Mouse (Mus musculus) cerebral cortex, adult 2 months (tissue): ENCODE data around the gene Igfl3.

Source experiments
- WGBS: fragments of 180-500 bp; shearing (Covaris S2); methylation state at CpG from one replicate; pipeline ENCODE4 v1.1.7; 2018; 5-methylcytosine and 5-hydroxymethylcytosine counted together

The Igfl3 gene

DNA sequence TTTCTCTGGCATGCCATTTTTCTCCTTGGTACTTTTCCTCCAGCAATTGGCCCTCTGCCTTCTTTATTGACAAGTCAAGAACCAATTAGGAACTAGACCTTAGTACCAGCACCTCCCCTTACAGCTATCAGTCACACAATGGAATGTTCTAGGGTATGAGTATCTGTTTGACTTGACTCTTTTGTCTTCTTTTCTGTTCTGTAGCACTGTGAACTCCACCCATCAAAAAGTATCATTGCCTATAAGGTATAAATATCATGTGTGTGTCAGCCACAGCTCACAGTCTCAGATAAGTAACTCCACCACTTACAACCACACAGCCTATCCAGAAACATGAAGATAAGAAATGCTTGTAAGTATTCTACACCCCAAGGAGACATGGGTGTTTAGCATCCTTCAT, at the start of gene Igfl3:
Gene Igfl3, plus strand, starts transcription at position 301 of the 400 bp plus-strand sequence.

DNA sequence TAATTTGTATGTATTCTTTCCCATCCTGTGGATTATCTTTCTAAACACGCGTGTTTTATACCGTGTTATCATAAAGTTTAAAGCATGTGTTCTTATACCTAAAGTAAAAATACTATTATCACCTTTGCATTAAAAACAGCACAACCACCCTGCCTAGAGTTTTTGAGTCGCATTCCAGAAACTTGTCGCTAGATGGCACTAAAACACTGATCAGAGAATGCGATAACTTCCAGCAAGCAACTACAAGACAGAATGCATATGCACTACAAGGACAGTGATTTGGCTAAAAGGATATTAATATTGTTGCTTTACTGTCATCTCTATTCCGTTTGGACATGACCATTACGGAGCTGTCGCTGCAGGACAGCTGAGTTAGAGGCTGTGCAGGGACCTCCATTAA, 34.6 kb downstream of the Igfl3 start:
- 21% methylated on average over 9 of the region's 9 CpGs for WGBS

DNA sequence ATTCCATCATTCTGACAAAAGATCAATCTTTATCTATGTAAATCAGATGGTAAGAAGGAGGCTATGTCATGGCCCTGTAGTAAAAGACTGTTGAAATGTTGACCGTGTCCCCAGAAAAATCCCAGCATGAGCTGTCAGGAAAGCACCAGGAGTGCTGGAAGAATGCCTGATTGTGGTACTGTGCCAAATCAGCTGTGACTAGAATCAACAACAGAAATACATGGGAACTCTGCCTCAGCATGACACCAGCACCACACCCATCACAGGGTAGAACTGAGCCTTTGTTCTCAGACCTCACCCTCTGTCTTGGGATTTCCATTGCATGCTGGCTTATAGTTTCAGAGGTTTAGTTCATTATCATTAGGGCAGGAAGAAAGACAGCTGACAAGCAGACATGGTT, 38.4 kb downstream of the Igfl3 start:
- WGBS: 67% methylated on average over 1 of the region's 1 CpGs
